Mouse (Mus musculus): ENCODE results near the gene Zscan10.

Gene Zscan10

DNA sequence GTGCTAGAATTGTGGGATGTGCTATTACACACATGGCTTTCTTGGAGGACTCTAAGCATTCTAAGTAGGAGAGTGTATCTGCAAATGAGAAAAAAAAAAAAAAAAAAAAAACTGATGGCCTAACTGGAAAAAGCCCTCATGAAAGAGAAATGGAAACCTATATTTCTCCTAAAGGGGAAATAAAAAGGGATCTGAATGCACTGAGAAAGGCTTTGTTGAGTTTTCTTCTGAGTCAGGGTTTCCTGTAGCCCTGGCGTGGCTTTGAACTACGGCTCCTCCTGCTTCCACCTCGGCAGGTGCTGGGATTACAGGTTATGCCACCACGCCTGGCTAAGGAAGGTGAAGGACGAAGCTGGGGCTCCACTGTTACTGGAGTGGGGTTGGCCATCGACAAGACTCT lies 53.3 kb downstream of the Zscan10 start:
- no peak for DNase-seq

GRCm38 (mm10) chr17:23654410-23654809 lies 53.8 kb downstream of the Zscan10 start:
- no peak for DNase-seq

GRCm38 (mm10) chr17:23658450-23658849 lies 57.8 kb downstream of the Zscan10 start:
- DNase-seq: no peak

DNA sequence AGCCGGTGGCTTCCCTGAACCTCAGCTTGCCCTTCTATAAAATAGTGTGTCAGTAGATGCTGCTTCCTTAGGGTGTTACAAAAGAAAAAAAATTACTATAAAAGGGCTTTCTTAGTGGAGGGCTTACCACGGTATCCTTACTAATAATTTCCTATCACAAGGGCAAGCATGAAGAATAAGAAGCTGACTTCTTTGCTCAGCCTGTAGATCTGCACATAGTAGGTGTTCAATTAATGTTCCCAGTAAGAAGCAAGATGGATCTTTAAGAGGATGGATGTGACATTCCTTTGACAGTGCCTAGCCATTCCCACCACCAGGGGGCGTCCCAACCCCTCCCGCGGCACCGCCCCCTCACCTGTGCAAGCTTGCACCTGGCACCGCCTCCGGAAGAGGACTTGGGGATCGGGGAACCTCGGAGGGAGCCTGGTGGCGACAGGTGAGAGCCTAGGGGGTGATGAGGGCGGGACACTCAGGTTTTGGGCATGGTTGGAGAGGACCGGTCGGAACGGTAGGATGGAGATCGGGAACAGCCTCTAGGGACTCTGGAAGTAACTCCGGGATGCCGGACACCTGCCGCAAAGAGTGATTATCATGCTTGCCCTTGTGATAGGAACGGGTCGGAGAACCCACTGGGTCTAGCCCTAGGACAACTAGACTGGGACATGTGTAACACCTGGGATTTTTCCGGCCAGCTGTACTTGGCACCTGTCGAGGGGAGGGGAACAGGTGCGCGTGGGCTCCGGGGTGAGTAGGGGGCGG lies 59.6 kb downstream of the Zscan10 start, which contains the start of gene Bicdl2:
Bicdl2 (plus strand) TSS at position 390 of the 759 bp plus-strand sequence.
- peak; percentile 51 for DNase-seq

Data from cerebellum, adult 9-10 months (tissue).